Mouse (Mus musculus): Measurements from ENCODE around the gene Gmps. TPM values are rescaled to one million over a fixed set of nuclear protein-coding genes. Genes with fewer than 3 reads are reported as not detected.

Gmps gene
- total RNA-seq (2015; ENCODE audit: low replicate concordance): 10.0 and 10.4 TPM in 2 replicates
- 9.3 and 9.6 TPM in 2 replicates for total RNA-seq (2017; ENCODE audit: low replicate concordance)

GRCm38 (mm10) chr3:63975955-63976908 is at the start of gene Gmps:
Gene Gmps (plus strand): TSS chr3:63976106.
- ATAC-seq (replicated peaks; ENCODE audit: low FRiP score, poor library complexity, severe bottlenecking): peak; percentile 99

GRCm38 (mm10) chr3:63928878-63929859 is 46.7 kb upstream of the Gmps start, which contains the start of gene E130311K13Rik:
Gene E130311K13Rik (minus strand): TSS chr3:63929472.
- peak; percentile 96 for ATAC-seq (replicated peaks; ENCODE audit: low FRiP score, poor library complexity, severe bottlenecking)

DNA sequence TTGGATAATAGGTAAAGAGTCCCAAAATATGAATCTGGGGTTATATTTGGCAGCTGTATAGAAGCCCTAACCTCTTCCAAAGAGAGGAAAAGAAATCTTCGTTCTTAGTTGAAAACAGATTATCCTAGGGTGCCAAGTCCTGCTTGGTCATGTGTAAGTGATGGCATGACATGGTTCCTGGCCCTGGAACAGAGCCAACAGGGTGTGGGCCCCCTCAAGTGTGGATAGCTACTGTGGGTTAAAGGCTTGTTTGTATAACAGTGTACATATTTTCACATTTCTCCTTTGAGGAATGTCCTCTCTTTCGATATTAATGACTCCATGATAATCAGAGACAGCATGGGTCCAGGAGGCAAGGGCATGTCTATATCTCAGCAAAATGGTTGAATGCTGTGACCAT is 37.0 kb upstream of the Gmps start:
- ATAC-seq (replicated peaks; ENCODE audit: low FRiP score, poor library complexity, severe bottlenecking): no peak

GRCm38 (mm10) chr3:63941204-63941850 is 34.6 kb upstream of the Gmps start:
- ATAC-seq (replicated peaks; ENCODE audit: low FRiP score, poor library complexity, severe bottlenecking): no peak

- no peak for ATAC-seq (replicated peaks; ENCODE audit: low FRiP score, poor library complexity, severe bottlenecking)
Observed at GRCm38 (mm10) chr3:63949837-63950236, 26.1 kb upstream of the Gmps start.

DNA sequence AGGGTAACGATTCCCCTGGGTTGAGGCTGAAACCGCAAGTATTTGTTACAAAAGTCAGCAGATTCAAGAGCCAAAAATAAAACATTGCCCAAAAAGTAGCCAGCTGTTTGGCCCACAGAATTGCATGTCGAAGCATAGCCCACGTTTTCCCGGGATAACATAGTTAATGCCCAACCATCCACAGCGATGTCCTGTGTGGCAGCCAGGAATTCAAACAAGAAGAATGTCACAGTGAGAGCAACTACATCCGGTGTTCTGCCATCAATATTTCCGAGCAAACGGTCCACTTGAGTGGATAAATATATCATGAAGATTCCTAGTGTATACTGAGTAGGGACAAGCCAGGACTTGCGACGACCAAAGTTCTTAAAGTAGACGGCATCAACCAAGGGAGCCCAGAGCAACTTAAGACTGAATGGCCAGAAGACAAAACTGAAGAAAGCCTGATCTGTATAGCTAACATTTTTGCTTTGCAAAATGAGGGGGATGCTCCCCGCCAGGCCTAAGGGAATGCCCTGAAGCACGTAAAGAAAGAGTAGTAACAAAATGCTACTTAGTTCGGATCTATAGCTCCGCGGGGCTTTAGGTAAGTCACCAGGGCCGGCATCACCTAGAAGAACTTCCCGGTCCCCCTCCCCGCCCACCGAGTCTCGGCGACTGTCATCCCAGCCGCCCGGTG is 12.3 kb upstream of the Gmps start:
- ATAC-seq (replicated peaks; ENCODE audit: low FRiP score, poor library complexity, severe bottlenecking): 0 out of 2 replicates have a peak, but pooled peaks have one; percentile 3

- ATAC-seq (replicated peaks; ENCODE audit: low FRiP score, poor library complexity, severe bottlenecking): peak; percentile 97
Observed at GRCm38 (mm10) chr3:63964100-63964921, 11.6 kb upstream of the Gmps start, which contains the start of gene Slc33a1. Gene Slc33a1 (minus strand): TSS chr3:63964768.

GRCm38 (mm10) chr3:63964922-63965249 is 11.0 kb upstream of the Gmps start:
- no peak for ATAC-seq (replicated peaks; ENCODE audit: low FRiP score, poor library complexity, severe bottlenecking)

DNA sequence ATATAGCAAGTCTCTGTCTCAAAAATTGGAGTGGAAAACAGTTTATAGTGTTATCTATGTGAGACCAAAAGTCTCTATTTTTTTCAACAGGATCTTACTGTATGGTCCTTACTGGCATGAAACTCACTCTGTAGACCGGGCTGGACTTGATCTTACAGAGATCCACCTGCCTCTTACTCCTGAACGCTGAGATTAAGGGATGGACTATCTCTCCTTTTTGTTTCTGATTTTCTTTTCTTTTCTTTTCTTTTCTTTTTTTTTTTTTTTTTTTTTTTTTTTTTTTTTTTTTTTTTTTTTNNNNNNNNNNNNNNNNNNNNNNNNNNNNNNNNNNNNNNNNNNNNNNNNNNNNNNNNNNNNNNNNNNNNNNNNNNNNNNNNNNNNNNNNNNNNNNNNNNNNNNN is 10.0 kb upstream of the Gmps start:
- no peak for ATAC-seq (replicated peaks; ENCODE audit: low FRiP score, poor library complexity, severe bottlenecking)

DNA sequence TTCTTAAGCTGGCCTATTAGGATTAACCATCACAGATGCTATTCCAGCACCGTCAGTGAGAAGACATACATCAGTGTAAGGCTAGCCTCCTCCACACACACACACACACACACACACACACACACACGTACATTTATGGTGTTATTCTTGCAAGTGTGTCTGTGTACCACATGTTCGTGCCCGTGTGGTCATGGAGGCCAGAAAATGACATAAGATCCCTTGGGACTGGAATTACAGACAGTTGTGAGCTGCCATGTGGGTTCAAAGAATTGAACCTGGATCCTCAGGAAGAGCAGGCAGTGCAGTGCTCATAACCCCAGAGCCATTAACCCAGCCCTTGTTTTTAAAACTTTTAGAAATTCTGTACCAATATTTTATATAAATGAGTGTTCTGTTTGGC is 2.0 kb downstream of the Gmps start:
- no peak for ATAC-seq (replicated peaks; ENCODE audit: low FRiP score, poor library complexity, severe bottlenecking)

DNA sequence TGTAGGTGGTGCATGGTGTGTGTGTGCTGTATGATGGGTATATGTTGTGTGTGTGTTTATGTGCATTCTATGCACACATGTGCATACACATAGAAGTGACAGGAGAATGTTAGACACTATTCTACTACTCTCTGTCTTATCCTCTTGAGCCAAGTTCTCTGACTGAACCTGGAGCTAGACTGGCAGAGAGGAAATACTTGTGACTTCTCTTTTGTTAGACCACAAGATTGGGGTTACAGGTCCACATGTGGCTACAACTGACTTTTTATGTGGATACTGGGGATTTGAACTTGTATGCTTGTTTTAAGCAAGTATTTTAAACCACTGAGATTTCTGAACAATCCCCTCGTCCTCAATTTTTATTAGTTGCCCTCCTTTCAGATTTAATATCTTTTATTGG is 10.8 kb downstream of the Gmps start:
- no peak for ATAC-seq (replicated peaks; ENCODE audit: low FRiP score, poor library complexity, severe bottlenecking)

GRCm38 (mm10) chr3:63988722-63989440 is 13.0 kb downstream of the Gmps start:
- no peak for ATAC-seq (replicated peaks; ENCODE audit: low FRiP score, poor library complexity, severe bottlenecking)

DNA sequence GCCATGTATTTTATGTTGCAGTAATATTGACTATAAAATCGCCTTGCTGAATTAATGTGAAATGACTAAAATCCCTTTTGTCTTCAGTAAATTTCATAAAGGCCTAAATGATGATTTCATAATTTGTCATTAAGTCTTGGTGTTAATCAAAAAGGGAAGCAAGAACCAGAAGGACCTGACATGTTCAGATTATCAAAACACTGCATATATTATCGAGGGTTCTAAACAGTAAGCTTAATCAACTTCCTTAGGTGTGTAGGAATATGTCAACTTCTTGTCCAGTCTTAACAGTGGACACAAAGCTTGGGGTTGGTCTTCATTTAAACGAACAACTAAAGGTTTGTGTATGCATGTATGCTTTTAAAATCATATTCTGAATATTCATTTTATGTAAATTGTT is 45.5 kb downstream of the Gmps start:
- ATAC-seq (replicated peaks; ENCODE audit: low FRiP score, poor library complexity, severe bottlenecking): no peak

DNA sequence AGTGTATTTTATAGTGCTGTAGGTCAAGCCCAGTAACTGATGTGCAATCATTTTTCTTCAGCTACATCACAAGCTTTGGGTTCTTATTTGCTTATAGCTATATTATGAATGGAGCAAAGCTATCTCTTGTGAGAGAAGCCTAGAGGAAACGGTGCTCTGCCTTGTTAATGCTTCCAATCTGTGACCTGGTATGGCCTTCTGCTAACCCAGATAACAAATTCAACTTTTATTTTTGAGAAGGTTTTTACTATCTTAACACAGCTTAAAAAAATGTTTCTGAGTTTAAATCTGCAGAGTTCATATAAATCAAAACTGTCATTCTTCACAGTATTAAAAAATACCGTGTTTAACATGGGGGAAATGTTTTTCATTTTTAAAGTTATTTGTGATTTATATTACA is 46.0 kb downstream of the Gmps start:
- ATAC-seq (replicated peaks; ENCODE audit: low FRiP score, poor library complexity, severe bottlenecking): no peak

GRCm38 (mm10) chr3:64029846-64030245 is 53.9 kb downstream of the Gmps start:
- ATAC-seq (replicated peaks; ENCODE audit: low FRiP score, poor library complexity, severe bottlenecking): no peak

- ATAC-seq (replicated peaks; ENCODE audit: low FRiP score, poor library complexity, severe bottlenecking): no peak
Observed at GRCm38 (mm10) chr3:64038136-64038841, 62.4 kb downstream of the Gmps start.
